24 mouse cellular contexts compared by ENCODE assay signal in genomic region chr9:5474271-5474670, GRCm38 (mm10).
DNase-seq lines count a peak whose midpoint lies in the region; ATAC-seq lines count a peak whose summit lies in the region.
"Had no signal": no experiment of that assay in that cellular context is flagged by ENCODE, and none has a peak within 500 bp of the region (broad histone marks: within the 10 kb centered on the region; RNA-seq: fewer than 3 reads in every experiment).

No protein-coding gene starts in this region.

- ATAC-seq in embryonic facial prominence, embryonic 11.5 days (replicated peaks; ENCODE audit: insufficient number of reproducible peaks, low FRiP score, low TSS enrichment, low read depth), result no peak
- ATAC-seq: forebrain, embryonic 13.5 days; forebrain, embryonic 16.5 days; intestine, embryonic 15.5 days; Patski had no signal

- no peak overlapping the region for H3K4me3 ChIP-seq in embryonic facial prominence, embryonic 11.5 days (ENCODE audit: low read depth, low read length)
- no peak overlapping the region for H3K4me3 ChIP-seq in embryonic facial prominence, embryonic 10.5 days
- H3K4me3 ChIP-seq: embryonic facial prominence, embryonic 13.5 days; forebrain, embryonic 10.5 days; forebrain, embryonic 13.5 days; heart, adult 2 months; hindbrain, embryonic 12.5 days; hindbrain, embryonic 15.5 days; intestine, embryonic 15.5 days had no signal

- no peaks in the 10 kb centered on the region for H3K9me3 ChIP-seq in embryonic facial prominence, embryonic 11.5 days (replicated peaks; ENCODE audit: control insufficient read depth, low read length)
- no peaks in the 10 kb centered on the region for H3K9me3 ChIP-seq in embryonic facial prominence, embryonic 10.5 days
- H3K9me3 ChIP-seq: embryonic facial prominence, embryonic 13.5 days; forebrain, embryonic 10.5 days; forebrain, embryonic 13.5 days; hindbrain, embryonic 12.5 days; hindbrain, embryonic 15.5 days; intestine, embryonic 15.5 days had no signal

- no peaks in the 10 kb centered on the region for H3K36me3 ChIP-seq in embryonic facial prominence, embryonic 11.5 days (replicated peaks; ENCODE audit: control insufficient read depth, insufficient read depth, low read depth, low read length)
- no peaks in the 10 kb centered on the region for H3K36me3 ChIP-seq in embryonic facial prominence, embryonic 10.5 days (replicated peaks)
- H3K36me3 ChIP-seq: embryonic facial prominence, embryonic 13.5 days; forebrain, embryonic 10.5 days; hindbrain, embryonic 12.5 days; hindbrain, embryonic 15.5 days; intestine, embryonic 15.5 days had no signal

- peak; percentile 59 for DNase-seq in embryonic facial prominence, embryonic 11.5 days (ENCODE audit: low spot score)
- DNase-seq in embryonic facial prominence, embryonic 10.5 days (ENCODE audit: low spot score), result no peak
- peak; percentile 56 for DNase-seq in 3T3-L1 (ENCODE audit: low read depth, low spot score)
- peak; percentile 4 for DNase-seq in NIH3T3 (ENCODE audit: low read depth)
- no peak for DNase-seq in cerebellum, adult 18-20 months
- no peak for DNase-seq in lung, postnatal 36 days
- DNase-seq: adrenal gland, postnatal 10 days; adrenal gland, postnatal 36 days; cerebellum, adult 2 months; cerebellum, adult 9-11 months; cerebellum, postnatal 36 days; gastrocnemius, postnatal 10 days; gastrocnemius, postnatal 36 days; heart, adult 2 months; kidney, adult 11 months had no signal

- H3K9ac ChIP-seq in embryonic facial prominence, embryonic 11.5 days (replicated peaks; ENCODE audit: low read length), result no peak overlapping the region
- H3K9ac ChIP-seq: embryonic facial prominence, embryonic 13.5 days; forebrain, embryonic 13.5 days; hindbrain, embryonic 12.5 days; hindbrain, embryonic 15.5 days; intestine, embryonic 15.5 days had no signal

- H3K4me1 ChIP-seq in embryonic facial prominence, embryonic 11.5 days (ENCODE audit: control insufficient read depth, insufficient read depth, low read length), result no peaks in the 10 kb centered on the region
- H3K4me1 ChIP-seq in embryonic facial prominence, embryonic 10.5 days, result no peaks in the 10 kb centered on the region
- H3K4me1 ChIP-seq: embryonic facial prominence, embryonic 13.5 days; forebrain, embryonic 10.5 days; forebrain, embryonic 13.5 days; hindbrain, embryonic 12.5 days; hindbrain, embryonic 15.5 days; intestine, embryonic 15.5 days had no signal

- no peaks in the 10 kb centered on the region for H3K27me3 ChIP-seq in embryonic facial prominence, embryonic 11.5 days (ENCODE audit: control insufficient read depth, insufficient read depth, low read length)
- H3K27me3 ChIP-seq in embryonic facial prominence, embryonic 10.5 days (replicated peaks; ENCODE audit: low read depth, poor library complexity, severe bottlenecking), result no peaks in the 10 kb centered on the region
- H3K27me3 ChIP-seq: embryonic facial prominence, embryonic 13.5 days; forebrain, embryonic 13.5 days; hindbrain, embryonic 12.5 days; hindbrain, embryonic 15.5 days; intestine, embryonic 15.5 days; Patski had no signal

- no peak overlapping the region for H3K27ac ChIP-seq in embryonic facial prominence, embryonic 11.5 days (replicated peaks; ENCODE audit: low read depth, low read length)
- no peak overlapping the region for H3K27ac ChIP-seq in embryonic facial prominence, embryonic 10.5 days (replicated peaks)
- H3K27ac ChIP-seq: embryonic facial prominence, embryonic 13.5 days; forebrain, embryonic 10.5 days; forebrain, embryonic 13.5 days; heart, adult 2 months; hindbrain, embryonic 12.5 days; hindbrain, embryonic 15.5 days; intestine, embryonic 15.5 days had no signal

- H3K4me2 ChIP-seq in embryonic facial prominence, embryonic 11.5 days (ENCODE audit: low read depth, low read length), result no peak overlapping the region
- H3K4me2 ChIP-seq: embryonic facial prominence, embryonic 13.5 days; forebrain, embryonic 13.5 days; heart, embryonic 11.5 days; hindbrain, embryonic 12.5 days; hindbrain, embryonic 15.5 days; intestine, embryonic 15.5 days had no signal

Comparison
In these comparisons a context has a peak if more than half of its experiments do, and no peak if none do; other contexts are left out.
1. DNase-seq: peak in embryonic facial prominence, embryonic 11.5 days (single experiment), 3T3-L1 (single experiment) and NIH3T3 (single experiment); none in embryonic facial prominence, embryonic 10.5 days (single experiment), cerebellum, adult 18-20 months (0 of 2) and lung, postnatal 36 days (single experiment).